35 mouse cellular contexts compared by ENCODE assay signal in genomic region chr3:31481964-31482363, GRCm38 (mm10).
"Had no signal": no experiment of that assay in that cellular context is flagged by ENCODE, and none has a peak within 500 bp of the region (broad histone marks: within the 10 kb centered on the region; RNA-seq: fewer than 3 reads in every experiment).

No protein-coding gene starts in this region.

- H3K4me1 ChIP-seq: heart, embryonic 10.5 days; heart, embryonic 12.5 days; heart, embryonic 13.5 days; heart, embryonic 15.5 days; hindbrain, embryonic 10.5 days; hindbrain, embryonic 12.5 days; hindbrain, embryonic 13.5 days; hindbrain, embryonic 15.5 days; intestine, embryonic 15.5 days; kidney, embryonic 15.5 days had no signal

- H3K27ac ChIP-seq: heart, embryonic 10.5 days; heart, embryonic 13.5 days; heart, embryonic 15.5 days; hindbrain, embryonic 10.5 days; hindbrain, embryonic 12.5 days; hindbrain, embryonic 13.5 days; hindbrain, embryonic 14.5 days; hindbrain, embryonic 15.5 days; hindbrain, postnatal 0 days; intestine, embryonic 15.5 days; kidney, embryonic 15.5 days; kidney, postnatal 0 days; layer of hippocampus, adult 2 months; left cerebral cortex, adult 2 months had no signal

- H3K27me3 ChIP-seq: heart, embryonic 12.5 days; heart, embryonic 13.5 days; heart, embryonic 15.5 days; hindbrain, embryonic 12.5 days; hindbrain, embryonic 13.5 days; hindbrain, embryonic 15.5 days; intestine, embryonic 15.5 days; kidney, embryonic 15.5 days had no signal

- H3K9me3 ChIP-seq: heart, embryonic 10.5 days; heart, embryonic 12.5 days; heart, embryonic 13.5 days; heart, embryonic 15.5 days; hindbrain, embryonic 10.5 days; hindbrain, embryonic 13.5 days; hindbrain, embryonic 15.5 days; intestine, embryonic 15.5 days; kidney, embryonic 15.5 days had no signal

- DNase-seq: heart, postnatal 10 days; heart, postnatal 14 days; heart, postnatal 36 days; heart, postnatal 4 days; kidney, adult 11 months; kidney, adult 18-20 months; kidney, adult 8-10 months; kidney, adult 9 months; kidney, postnatal 10 days; kidney, postnatal 14 days; kidney, postnatal 25 days; kidney, postnatal 36 days; kidney, postnatal 4 days; layer of hippocampus, adult 9-11 months; layer of hippocampus, postnatal 36 days had no signal

- H3K4me2 ChIP-seq: heart, embryonic 11.5 days; heart, embryonic 12.5 days; heart, embryonic 13.5 days; heart, embryonic 15.5 days; hindbrain, embryonic 12.5 days; hindbrain, embryonic 13.5 days; hindbrain, embryonic 14.5 days; hindbrain, embryonic 15.5 days; intestine, embryonic 15.5 days; kidney, embryonic 15.5 days had no signal

- H3K36me3 ChIP-seq: heart, embryonic 10.5 days; heart, embryonic 12.5 days; heart, embryonic 13.5 days; heart, embryonic 15.5 days; hindbrain, embryonic 10.5 days; hindbrain, embryonic 12.5 days; hindbrain, embryonic 13.5 days; hindbrain, embryonic 15.5 days; intestine, embryonic 15.5 days; kidney, embryonic 15.5 days had no signal

- ATAC-seq: hindbrain, embryonic 16.5 days; hindbrain, postnatal 0 days; inflammation-experienced regulatory T-cells, adult 6 months; intestine, embryonic 15.5 days; intestine, embryonic 16.5 days; intestine, postnatal 0 days had no signal

- H3K4me3 ChIP-seq: heart, embryonic 10.5 days; heart, embryonic 12.5 days; heart, embryonic 13.5 days; heart, embryonic 15.5 days; hindbrain, embryonic 10.5 days; hindbrain, embryonic 12.5 days; hindbrain, embryonic 13.5 days; hindbrain, embryonic 15.5 days; intestine, embryonic 15.5 days; kidney, embryonic 15.5 days; layer of hippocampus, adult 2 months; left cerebral cortex, adult 2 months had no signal

- H3K9ac ChIP-seq: heart, embryonic 12.5 days; heart, embryonic 13.5 days; heart, embryonic 15.5 days; hindbrain, embryonic 12.5 days; hindbrain, embryonic 13.5 days; hindbrain, embryonic 14.5 days; hindbrain, embryonic 15.5 days; intestine, embryonic 15.5 days; kidney, embryonic 15.5 days had no signal
